Mouse (Mus musculus) heart, embryonic 11.5 days (tissue): ENCODE measurements at regions not wholly inside any gene's neighbourhood (a gene's known extent, or its start where the extent isn't known, plus 50 kb on each side); places are given as distances from the start of the nearest gene placed in this dataset.

ENCODE experiments used
- ATAC-seq: fragments of 200-750 bp; cut with Nextera tagmentation; replicated peaks from 2 replicates; pipeline ENCODE4 v1.8.0; 2017; ENCODE audit warnings: moderate library complexity; ENCODE audit not compliant: insufficient number of reproducible peaks, low FRiP score, low TSS enrichment
- H3K27ac ChIP-seq: fragments of 300-500 bp; sonication (generic); 2 replicates; pipeline ENCODE4 v1.5.1; 2014; ENCODE audit warnings: mild to moderate bottlenecking, low read depth, low read length
- H3K27me3 ChIP-seq: fragments of 300-500 bp; sonication (generic); 2 replicates; pipeline ENCODE4 v1.6.1; 2014; ENCODE audit warnings: mild to moderate bottlenecking, low read length, mixed read lengths; ENCODE audit not compliant: control insufficient read depth, insufficient read depth
- H3K36me3 ChIP-seq: fragments of 300-500 bp; sonication (generic); 2 replicates; pipeline ENCODE4 v1.6.1; 2014; ENCODE audit warnings: mild to moderate bottlenecking, low read length, moderate library complexity, mixed read lengths; ENCODE audit not compliant: control insufficient read depth, insufficient read depth
- H3K4me1 ChIP-seq: fragments of 300-500 bp; sonication (generic); 2 replicates; pipeline ENCODE4 v1.6.1; 2014; ENCODE audit warnings: low read length; ENCODE audit not compliant: control insufficient read depth, insufficient read depth
- H3K4me2 ChIP-seq: fragments of 300-500 bp; sonication (generic); 2 replicates; pipeline ENCODE4 v1.6.1; 2014; ENCODE audit warnings: mild to moderate bottlenecking, moderate library complexity
- H3K4me3 ChIP-seq: fragments of 300-500 bp; sonication (generic); 2 replicates; pipeline ENCODE4 v1.5.1; 2014; ENCODE audit warnings: low read depth, low read length
- H3K9ac ChIP-seq: fragments of 300-500 bp; sonication (generic); 2 replicates; pipeline ENCODE4 v1.6.1; 2014; ENCODE audit warnings: mild to moderate bottlenecking, low read depth, low read length, moderate library complexity
- H3K9me3 ChIP-seq: fragments of 300-500 bp; sonication (generic); replicated peaks from 2 replicates; pipeline ENCODE4 v1.6.1; 2016; ENCODE audit warnings: low read length; ENCODE audit not compliant: control insufficient read depth
- WGBS: fragments of 180-500 bp; shearing (Covaris S2); extraction: QIAGEN DNeasy Blood & Tissue Kit; methylation state at CpG from one replicate; pipeline ENCODE4 v1.1.7; 2014; ENCODE audit not compliant: insufficient replicate concordance; 5-methylcytosine and 5-hydroxymethylcytosine counted together

GRCm38 (mm10) chr6:91622425-91622824, 61.4 kb upstream of the Slc6a6 start:
- ATAC-seq, result no peak

GRCm38 (mm10) chr6:91623646-91624045, 60.2 kb upstream of the Slc6a6 start:
- H3K4me3 ChIP-seq, result no peak overlapping the region
- no peaks in the 10 kb centered on the region for H3K27me3 ChIP-seq
- no peak overlapping the region for H3K9ac ChIP-seq
- H3K4me2 ChIP-seq, result no peak overlapping the region
- 86% methylated on average over 4 of the region's 4 CpGs for WGBS
- H3K27ac ChIP-seq, result no peak overlapping the region
- H3K9me3 ChIP-seq, result no peaks in the 10 kb centered on the region
- no peaks in the 10 kb centered on the region for H3K36me3 ChIP-seq
- ATAC-seq, result no peak
- H3K4me1 ChIP-seq, result peaks cover 11% of the 10 kb centered on the region

More at GRCm38 (mm10) chr6:91622425-91622824, 61.4 kb upstream of the Slc6a6 start:
- H3K36me3 ChIP-seq, result no peaks in the 10 kb centered on the region
- no peak overlapping the region for H3K4me2 ChIP-seq
- H3K4me3 ChIP-seq, result no peak overlapping the region
- no peak overlapping the region for H3K9ac ChIP-seq
- no peaks in the 10 kb centered on the region for H3K27me3 ChIP-seq
- 28% methylated on average over 3 of the region's 3 CpGs for WGBS
- H3K27ac ChIP-seq, result no peak overlapping the region
- peaks cover 15% of the 10 kb centered on the region for H3K4me1 ChIP-seq
- H3K9me3 ChIP-seq, result no peaks in the 10 kb centered on the region

- Histone ChIP-seq H3K36me3 (no peaks in the 10 kb centered on the region), H3K9ac (no peak overlapping the region), H3K4me2 (no peak overlapping the region), H3K27ac (no peak overlapping the region), H3K27me3 (0 out of 2 replicates have a peak, but pooled peaks cover 2% of the 10 kb centered on the region), H3K4me3 (no peak overlapping the region), H3K4me1 (no peaks in the 10 kb centered on the region), H3K9me3 (no peaks in the 10 kb centered on the region)
- ATAC-seq, result no peak
- 79% methylated on average over 4 of the region's 4 CpGs for WGBS
Measured at GRCm38 (mm10) chr6:91629230-91629629, 54.6 kb upstream of the Slc6a6 start.

GRCm38 (mm10) chr6:91631261-91631660, 52.6 kb upstream of the Slc6a6 start:
- H3K4me2 ChIP-seq, result no peak overlapping the region
- no peak overlapping the region for H3K27ac ChIP-seq
- no peak overlapping the region for H3K9ac ChIP-seq
- H3K9me3 ChIP-seq, result no peaks in the 10 kb centered on the region
- H3K4me1 ChIP-seq, result no peaks in the 10 kb centered on the region
- H3K4me3 ChIP-seq, result no peak overlapping the region
- no peaks in the 10 kb centered on the region for H3K36me3 ChIP-seq
- WGBS, result 85% methylated on average over 6 of the region's 6 CpGs
- ATAC-seq, result no peak
- 0 out of 2 replicates have a peak, but pooled peaks cover 2% of the 10 kb centered on the region for H3K27me3 ChIP-seq
